Mouse (Mus musculus) heart, embryonic 16.5 days (tissue): ENCODE measurements around the gene Ssbp2. TPM values are rescaled to one million over a fixed set of nuclear protein-coding genes. Genes with fewer than 3 reads are reported as not detected.

Experiments
- ATAC-seq: fragments of 200-750 bp; cut with Nextera tagmentation; replicated peaks from 2 replicates; pipeline ENCODE4 v1.8.0; 2017; ENCODE audit warnings: moderate number of reproducible peaks; ENCODE audit not compliant: insufficient read depth, low FRiP score; ENCODE audit errors: extremely low read depth
- H3K27ac ChIP-seq: fragments of 300-500 bp; sonication (generic); 2 replicates; pipeline ENCODE4 v1.5.1; 2014; ENCODE audit warnings: mild to moderate bottlenecking, low read length, control low read depth, moderate library complexity
- H3K27me3 ChIP-seq: fragments of 300-500 bp; sonication (generic); 2 replicates; pipeline ENCODE4 v1.6.1; 2014; ENCODE audit warnings: low read length, mixed read lengths; ENCODE audit not compliant: control insufficient read depth, insufficient read depth
- H3K36me3 ChIP-seq: fragments of 300-500 bp; sonication (generic); 2 replicates; pipeline ENCODE4 v1.6.1; 2014; ENCODE audit not compliant: control insufficient read depth, insufficient read depth
- H3K4me1 ChIP-seq: fragments of 300-500 bp; sonication (generic); 2 replicates; pipeline ENCODE4 v1.6.1; 2014; ENCODE audit warnings: low read length, mixed read lengths; ENCODE audit not compliant: control insufficient read depth, insufficient read depth
- H3K4me2 ChIP-seq: fragments of 300-500 bp; sonication (generic); 2 replicates; pipeline ENCODE4 v1.6.1; 2014; ENCODE audit warnings: low read depth, mild to moderate bottlenecking, control low read depth, low read length
- H3K4me3 ChIP-seq: fragments of 300-500 bp; sonication (generic); 2 replicates; pipeline ENCODE4 v1.5.1; 2014; ENCODE audit warnings: mild to moderate bottlenecking, control low read depth, low read length
- H3K9ac ChIP-seq: fragments of 300-500 bp; sonication (generic); 2 replicates; pipeline ENCODE4 v1.6.1; 2014; ENCODE audit warnings: low read length, control low read depth
- H3K9me3 ChIP-seq: fragments of 300-500 bp; sonication (generic); replicated peaks from 2 replicates; pipeline ENCODE4 v1.6.1; 2016; ENCODE audit warnings: low read length; ENCODE audit not compliant: control insufficient read depth
- WGBS: fragments of 180-500 bp; shearing (Covaris S2); extraction: QIAGEN DNeasy Blood & Tissue Kit; methylation state at CpG from one replicate; pipeline ENCODE4 v1.1.7; 2014; 5-methylcytosine and 5-hydroxymethylcytosine counted together
- polyA plus RNA-seq: library from polyadenylated mRNA; unstranded; fragments of >200 nt; fragmentation: Nextera tagmentation; extraction: Ambion mirVana; gene quantifications from 2 replicates; pipeline ENCODE4 v1.2.1, GENCODE M21; 2015

Ssbp2 gene
- polyA plus RNA-seq, 1 experiment from 2014 or later: 111 TPM

GRCm38 (mm10) chr13:91497055-91497454 lies 37.0 kb downstream of the Ssbp2 start:
- WGBS: 59% methylated on average over 3 of the region's 3 CpGs
- no peaks in the 10 kb centered on the region for H3K4me1 ChIP-seq
- H3K27me3 ChIP-seq: no peaks in the 10 kb centered on the region
- peaks cover 3% of the 10 kb centered on the region; the same call in 1 of the 2 replicates for H3K9me3 ChIP-seq
- H3K4me3 ChIP-seq: no peak overlapping the region
- ATAC-seq: no peak
- H3K36me3 ChIP-seq: peaks cover 5% of the 10 kb centered on the region; the same call in 1 of the 2 replicates
- H3K27ac ChIP-seq: no peak overlapping the region
- H3K9ac ChIP-seq: no peak overlapping the region
- H3K4me2 ChIP-seq: no peak overlapping the region

GRCm38 (mm10) chr13:91501735-91502134 lies 41.7 kb downstream of the Ssbp2 start:
- ATAC-seq: no peak
- peaks cover 6% of the 10 kb centered on the region; the same call in 1 of the 2 replicates for H3K4me1 ChIP-seq
- no peaks in the 10 kb centered on the region for H3K27me3 ChIP-seq
- no peak overlapping the region for H3K27ac ChIP-seq
- no peak overlapping the region for H3K4me3 ChIP-seq
- H3K36me3 ChIP-seq: peaks cover 4% of the 10 kb centered on the region; the same call in 1 of the 2 replicates
- 97% methylated on average over 3 of the region's 3 CpGs for WGBS
- no peaks in the 10 kb centered on the region; the same call in 1 of the 2 replicates for H3K9me3 ChIP-seq
- no peak overlapping the region for H3K9ac ChIP-seq
- H3K4me2 ChIP-seq: no peak overlapping the region

GRCm38 (mm10) chr13:91502642-91503373 lies 42.7 kb downstream of the Ssbp2 start:
- Histone ChIP-seq H3K27me3 (no peaks in the 10 kb centered on the region), H3K4me1 (peaks cover 6% of the 10 kb centered on the region; the same call in 1 of the 2 replicates), H3K4me2 (no peak overlapping the region), H3K9me3 (no peaks in the 10 kb centered on the region; the same call in 1 of the 2 replicates), H3K36me3 (peaks cover 4% of the 10 kb centered on the region; the same call in 1 of the 2 replicates), H3K4me3 (no peak overlapping the region), H3K27ac (no peak overlapping the region), H3K9ac (no peak overlapping the region)
- ATAC-seq: no peak
- WGBS: 59% methylated on average over 12 of the region's 12 CpGs

- Histone ChIP-seq H3K27me3 (no peaks in the 10 kb centered on the region), H3K4me1 (peaks cover 9% of the 10 kb centered on the region)
Measured at GRCm38 (mm10) chr13:91508991-91509390, 48.9 kb downstream of the Ssbp2 start.

GRCm38 (mm10) chr13:91509467-91509866 lies 49.4 kb downstream of the Ssbp2 start:
- 12% methylated on average over 2 of the region's 2 CpGs for WGBS

More at GRCm38 (mm10) chr13:91508991-91509390, 48.9 kb downstream of the Ssbp2 start:
- H3K36me3 ChIP-seq: no peaks in the 10 kb centered on the region
- H3K9me3 ChIP-seq: no peaks in the 10 kb centered on the region
- H3K9ac ChIP-seq: no peak overlapping the region
- WGBS: 69% methylated on average over 1 of the region's 1 CpGs
- no peak overlapping the region for H3K4me2 ChIP-seq
- H3K27ac ChIP-seq: no peak overlapping the region
- no peak overlapping the region for H3K4me3 ChIP-seq
- ATAC-seq: no peak

GRCm38 (mm10) chr13:91514979-91515378 lies 54.9 kb downstream of the Ssbp2 start:
- WGBS: 84% methylated on average over 4 of the region's 4 CpGs
- Histone ChIP-seq H3K9ac (no peak overlapping the region), H3K4me1 (peaks cover 4% of the 10 kb centered on the region), H3K4me3 (no peak overlapping the region), H3K4me2 (no peak overlapping the region), H3K36me3 (no peaks in the 10 kb centered on the region), H3K9me3 (no peaks in the 10 kb centered on the region), H3K27ac (no peak overlapping the region), H3K27me3 (no peaks in the 10 kb centered on the region)
- no peak for ATAC-seq

More at GRCm38 (mm10) chr13:91509467-91509866, 49.4 kb downstream of the Ssbp2 start:
- no peak overlapping the region for H3K4me3 ChIP-seq
- no peak overlapping the region for H3K27ac ChIP-seq
- H3K36me3 ChIP-seq: no peaks in the 10 kb centered on the region
- H3K4me1 ChIP-seq: peaks cover 9% of the 10 kb centered on the region
- ATAC-seq: no peak
- no peak overlapping the region for H3K4me2 ChIP-seq
- no peak overlapping the region for H3K9ac ChIP-seq
- H3K27me3 ChIP-seq: no peaks in the 10 kb centered on the region
- H3K9me3 ChIP-seq: no peaks in the 10 kb centered on the region

GRCm38 (mm10) chr13:91520073-91520750 lies 60.1 kb downstream of the Ssbp2 start:
- no peaks in the 10 kb centered on the region for H3K27me3 ChIP-seq
- H3K9ac ChIP-seq: no peak overlapping the region
- WGBS: 42% methylated on average over 4 of the region's 4 CpGs
- H3K27ac ChIP-seq: no peak overlapping the region
- no peak for ATAC-seq
- peaks cover 13% of the 10 kb centered on the region for H3K4me1 ChIP-seq
- H3K36me3 ChIP-seq: no peaks in the 10 kb centered on the region
- H3K4me3 ChIP-seq: no peak overlapping the region
- H3K4me2 ChIP-seq: no peak overlapping the region
- H3K9me3 ChIP-seq: no peaks in the 10 kb centered on the region

GRCm38 (mm10) chr13:91520968-91521367 lies 60.9 kb downstream of the Ssbp2 start:
- no peak for ATAC-seq

GRCm38 (mm10) chr13:91526058-91526457 lies 66.0 kb downstream of the Ssbp2 start:
- 89% methylated on average over 12 of the region's 12 CpGs for WGBS
- Histone ChIP-seq H3K4me2 (no peak overlapping the region), H3K27me3 (no peaks in the 10 kb centered on the region), H3K27ac (no peak overlapping the region), H3K4me1 (0 out of 2 replicates have a peak, but pooled peaks cover 3% of the 10 kb centered on the region), H3K4me3 (no peak overlapping the region), H3K9ac (no peak overlapping the region), H3K36me3 (no peaks in the 10 kb centered on the region), H3K9me3 (no peaks in the 10 kb centered on the region)
- no peak for ATAC-seq

More at GRCm38 (mm10) chr13:91520968-91521367, 60.9 kb downstream of the Ssbp2 start:
- Histone ChIP-seq H3K27me3 (no peaks in the 10 kb centered on the region), H3K9me3 (no peaks in the 10 kb centered on the region), H3K27ac (no peak overlapping the region), H3K4me1 (peaks cover 13% of the 10 kb centered on the region), H3K4me3 (no peak overlapping the region), H3K4me2 (no peak overlapping the region), H3K9ac (no peak overlapping the region), H3K36me3 (no peaks in the 10 kb centered on the region)
- WGBS: 98% methylated on average over 1 of the region's 1 CpGs
